Mouse (Mus musculus): Measurements from ENCODE around the gene Pde7b.

DNA sequence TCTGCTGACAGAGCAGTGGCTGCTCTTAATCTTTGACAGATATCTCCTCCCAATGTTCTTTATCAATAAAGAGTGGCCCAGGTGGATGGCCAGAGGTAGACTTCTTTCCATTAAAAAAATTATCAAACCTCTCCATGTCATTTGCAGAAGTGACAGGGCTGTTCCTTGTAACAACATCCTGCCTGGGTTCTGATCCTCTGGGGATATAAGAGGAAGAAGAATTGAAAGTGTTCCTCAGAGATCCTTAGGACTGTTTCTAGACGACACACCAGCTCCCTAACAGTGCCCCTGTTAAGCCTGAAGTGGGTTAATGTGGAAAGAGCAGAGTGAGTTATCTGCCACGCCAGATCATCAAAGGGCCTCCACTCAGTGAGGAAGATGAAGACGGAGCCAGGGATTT is 334.3 kb downstream of the Pde7b start:
- TF ChIP-seq CTCF (IDR thresholded peaks at IDR 0.05; ENCODE audit: low read depth, low read length) (no peak), GATA1 (IDR thresholded peaks at IDR 0.05; ENCODE audit: borderline replicate concordance, low read length) (no peak), GATA2 (IDR thresholded peaks at IDR 0.05; ENCODE audit: borderline replicate concordance, low read depth, low read length) (no peak)
